Mouse (Mus musculus) heart, embryonic 14.5 days (tissue): Measurements from ENCODE around the gene Hnrnpl. TPM values are rescaled to one million over a fixed set of nuclear protein-coding genes. Genes with fewer than 3 reads are reported as not detected.

ENCODE experiments used
- ATAC-seq: fragments of 200-750 bp; cut with Nextera tagmentation; 2 replicates; pipeline ENCODE4 v1.8.0; 2017; ENCODE audit warnings: low read depth, moderate TSS enrichment; ENCODE audit not compliant: insufficient number of reproducible peaks, insufficient read depth, low FRiP score
- H3K27ac ChIP-seq, 2 experiments: fragments of 200-500 bp in 1 of 2; fragments of 300-500 bp in 1 of 2; sonication (generic) in 1 of 2; replicated peaks in 1 of 2; 2 replicates each; pipeline ENCODE4 v1.5.1; 2012 to 2014; ENCODE audit warnings: low read depth in 2 of 2, low read length in 2 of 2, control low read depth in 1 of 2, mild to moderate bottlenecking in 1 of 2, mixed read lengths in 1 of 2; ENCODE audit not compliant: control insufficient read depth in 1 of 2, insufficient read depth in 1 of 2
- H3K27me3 ChIP-seq: fragments of 300-500 bp; sonication (generic); 2 replicates; pipeline ENCODE4 v1.6.1; 2014; ENCODE audit warnings: mild to moderate bottlenecking, low read length, control low read depth; ENCODE audit not compliant: control insufficient read depth, insufficient read depth
- H3K36me3 ChIP-seq: fragments of 300-500 bp; sonication (generic); 2 replicates; pipeline ENCODE4 v1.6.1; 2014; ENCODE audit warnings: mild to moderate bottlenecking, control low read depth, low read length, mixed read lengths; ENCODE audit not compliant: control insufficient read depth, insufficient read depth
- H3K4me1 ChIP-seq, 2 experiments: fragments of 200-500 bp in 1 of 2; fragments of 300-500 bp in 1 of 2; sonication (generic) in 1 of 2; 2 replicates each; pipeline ENCODE4 v1.6.1; 2012 to 2014; ENCODE audit warnings: low read length in 2 of 2, control low read depth in 1 of 2, mixed read lengths in 1 of 2; ENCODE audit not compliant: control insufficient read depth in 2 of 2, insufficient read depth in 2 of 2
- H3K4me2 ChIP-seq: fragments of 300-500 bp; sonication (generic); 2 replicates; pipeline ENCODE4 v1.6.1; 2014; ENCODE audit warnings: mild to moderate bottlenecking, low read length
- H3K4me3 ChIP-seq, 2 experiments: fragments of 200-500 bp in 1 of 2; fragments of 300-500 bp in 1 of 2; sonication (generic) in 1 of 2; 2 replicates each; pipeline ENCODE4 v1.5.1; 2012 to 2014; ENCODE audit warnings: low read length in 2 of 2, mild to moderate bottlenecking in 2 of 2, control low read depth in 1 of 2, low read depth in 1 of 2, moderate library complexity in 1 of 2; ENCODE audit not compliant: control insufficient read depth in 1 of 2, insufficient read depth in 1 of 2
- H3K9ac ChIP-seq: fragments of 300-500 bp; sonication (generic); 2 replicates; pipeline ENCODE4 v1.6.1; 2014; ENCODE audit warnings: mild to moderate bottlenecking, low read length
- H3K9me3 ChIP-seq: fragments of 300-500 bp; sonication (generic); 2 replicates; pipeline ENCODE4 v1.6.1; 2016; ENCODE audit warnings: low read length, control low read depth; ENCODE audit not compliant: control insufficient read depth
- WGBS: fragments of 180-500 bp; shearing (Covaris S2); extraction: QIAGEN DNeasy Blood & Tissue Kit; methylation state at CpG from one replicate; pipeline ENCODE4 v1.1.7; 2014; 5-methylcytosine and 5-hydroxymethylcytosine counted together
- polyA plus RNA-seq: library from polyadenylated mRNA; unstranded; fragments of >200 nt; fragmentation: Nextera tagmentation; extraction: Ambion mirVana; gene quantifications from 2 replicates; pipeline ENCODE4 v1.2.1, GENCODE M21; 2014

The Hnrnpl gene
- polyA plus RNA-seq, 1 experiment from 2014 or later, result 155 TPM

GRCm38 (mm10) chr7:28860898-28861297 is 52.6 kb downstream of the Hnrnpl start:
- Histone ChIP-seq H3K36me3 (no peaks in the 10 kb centered on the region), H3K4me2 (no peak overlapping the region)
- WGBS, result 80% methylated on average over 6 of the region's 6 CpGs

GRCm38 (mm10) chr7:28862817-28863499 is 54.6 kb downstream of the Hnrnpl start:
- ATAC-seq, result no peak
- no peaks in the 10 kb centered on the region for H3K27me3 ChIP-seq
- no peak overlapping the region for H3K4me2 ChIP-seq
- H3K4me3 ChIP-seq, result no peak overlapping the region
- 73% methylated on average over 15 of the region's 15 CpGs for WGBS
- H3K27ac ChIP-seq, result no peak overlapping the region
- H3K4me1 ChIP-seq, result peaks cover 19 to 20% of the 10 kb centered on the region in 2 experiments
- H3K36me3 ChIP-seq, result no peaks in the 10 kb centered on the region
- 0 out of 2 replicates have a peak, but pooled peaks cover 7% of the 10 kb centered on the region for H3K9me3 ChIP-seq
- H3K9ac ChIP-seq, result no peak overlapping the region

More at GRCm38 (mm10) chr7:28860898-28861297, 52.6 kb downstream of the Hnrnpl start:
- Histone ChIP-seq H3K4me3 (no peak overlapping the region), H3K4me1 (peaks cover 13 to 15% of the 10 kb centered on the region in 2 experiments), H3K27me3 (no peaks in the 10 kb centered on the region), H3K9ac (no peak overlapping the region), H3K27ac (no peak overlapping the region), H3K9me3 (0 out of 2 replicates have a peak, but pooled peaks cover 7% of the 10 kb centered on the region)
- ATAC-seq, result no peak

GRCm38 (mm10) chr7:28863540-28863939 is 55.2 kb downstream of the Hnrnpl start, which contains the start of gene Lgals7:
TSS of gene Lgals7 (plus strand) at chr7:28863853.
- Histone ChIP-seq H3K4me2 (peak within 1 kb of the TSS; percentile 23), H3K9me3 (0 out of 2 replicates have a peak, but pooled peaks cover 7% of the 10 kb centered on the region), H3K9ac (peak within 1 kb of the TSS; percentile 8; the same call in 1 of the 2 replicates), H3K27ac (peak within 1 kb of the TSS in 1 of 2 experiments; percentile 39; a peak in 1 of 4 replicates), H3K27me3 (no peaks in the 10 kb centered on the region), H3K4me1 (peaks cover 19 to 20% of the 10 kb centered on the region in 2 experiments), H3K4me3 (no peak within 1 kb of the TSS), H3K36me3 (no peaks in the 10 kb centered on the region)
- ATAC-seq, result no peak
- 79% methylated on average over 6 of the region's 6 CpGs for WGBS

GRCm38 (mm10) chr7:28864288-28864750 is 56.0 kb downstream of the Hnrnpl start:
- WGBS, result 34% methylated on average over 9 of the region's 9 CpGs
- Histone ChIP-seq H3K4me3 (no peak overlapping the region), H3K27me3 (no peaks in the 10 kb centered on the region), H3K4me2 (peak overlapping the region; percentile 23), H3K36me3 (no peaks in the 10 kb centered on the region), H3K9me3 (0 out of 2 replicates have a peak, but pooled peaks cover 4% of the 10 kb centered on the region), H3K27ac (peak overlapping the region in 1 of 2 experiments; percentile 39; a peak in 1 of 4 replicates), H3K9ac (peak overlapping the region; percentile 8; the same call in 1 of the 2 replicates), H3K4me1 (peaks cover 19 to 20% of the 10 kb centered on the region in 2 experiments)
- ATAC-seq, result no peak

GRCm38 (mm10) chr7:28865481-28866300 is 57.4 kb downstream of the Hnrnpl start:
- ATAC-seq, result 0 out of 2 replicates have a peak, but pooled peaks have one; percentile 38
- H3K4me3 ChIP-seq, result peak overlapping the region; percentile 20 to 27
- 0 out of 2 replicates have a peak, but pooled peaks cover 4% of the 10 kb centered on the region for H3K9me3 ChIP-seq
- H3K36me3 ChIP-seq, result no peaks in the 10 kb centered on the region
- no peaks in the 10 kb centered on the region for H3K27me3 ChIP-seq
- 41% methylated on average over 33 of the region's 33 CpGs for WGBS
- peak overlapping the region; percentile 59 for H3K4me2 ChIP-seq
- 0 out of 4 replicates have a peak overlapping the region, but pooled peaks of 1 of the 2 experiments have one; percentile 14 for H3K27ac ChIP-seq
- H3K9ac ChIP-seq, result peak overlapping the region; percentile 49
- H3K4me1 ChIP-seq, result peaks cover 19 to 20% of the 10 kb centered on the region in 2 experiments

GRCm38 (mm10) chr7:28866769-28867507 is 58.6 kb downstream of the Hnrnpl start:
- no peak overlapping the region for H3K9ac ChIP-seq
- no peaks in the 10 kb centered on the region for H3K27me3 ChIP-seq
- WGBS, result 93% methylated on average over 28 of the region's 28 CpGs
- no peak overlapping the region for H3K27ac ChIP-seq
- H3K9me3 ChIP-seq, result no peaks in the 10 kb centered on the region
- no peaks in the 10 kb centered on the region for H3K36me3 ChIP-seq
- no peak overlapping the region for H3K4me3 ChIP-seq
- no peak for ATAC-seq
- H3K4me1 ChIP-seq, result peaks cover 19 to 20% of the 10 kb centered on the region in 2 experiments
- no peak overlapping the region for H3K4me2 ChIP-seq
